Mouse (Mus musculus): ENCODE data around the gene Nsmce4a.

DNA sequence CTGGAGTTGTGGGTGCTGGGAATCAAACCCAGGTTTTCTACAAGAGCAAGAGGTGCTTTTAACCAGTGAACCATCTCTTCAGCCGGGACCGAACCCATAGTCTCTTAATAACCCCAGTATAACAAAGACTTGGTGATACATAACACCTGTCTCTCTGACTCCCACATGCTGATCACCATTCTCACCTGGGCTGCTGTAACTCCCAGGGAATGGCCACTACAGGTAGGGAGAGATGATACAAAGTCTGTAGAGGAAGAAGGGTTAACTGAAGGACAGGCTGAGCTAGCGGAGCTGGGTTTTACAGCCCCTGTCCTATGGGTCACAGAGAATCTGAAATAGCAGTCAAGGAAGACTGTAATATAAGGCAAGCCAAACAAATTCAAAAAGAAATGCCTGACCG lies 29.7 kb downstream of the Nsmce4a start:
- no peak for TF ChIP-seq CTCF (IDR thresholded peaks at IDR 0.05; ENCODE audit: insufficient read depth, low read length)
- TF ChIP-seq POLR2A (IDR thresholded peaks at IDR 0.05; ENCODE audit: borderline replicate concordance, extremely low read depth, low read depth, low read length): no peak

Measured in lung, adult 2 months (tissue).